Mouse (Mus musculus): ENCODE data around the gene Hip1.

The Hip1 gene

DNA sequence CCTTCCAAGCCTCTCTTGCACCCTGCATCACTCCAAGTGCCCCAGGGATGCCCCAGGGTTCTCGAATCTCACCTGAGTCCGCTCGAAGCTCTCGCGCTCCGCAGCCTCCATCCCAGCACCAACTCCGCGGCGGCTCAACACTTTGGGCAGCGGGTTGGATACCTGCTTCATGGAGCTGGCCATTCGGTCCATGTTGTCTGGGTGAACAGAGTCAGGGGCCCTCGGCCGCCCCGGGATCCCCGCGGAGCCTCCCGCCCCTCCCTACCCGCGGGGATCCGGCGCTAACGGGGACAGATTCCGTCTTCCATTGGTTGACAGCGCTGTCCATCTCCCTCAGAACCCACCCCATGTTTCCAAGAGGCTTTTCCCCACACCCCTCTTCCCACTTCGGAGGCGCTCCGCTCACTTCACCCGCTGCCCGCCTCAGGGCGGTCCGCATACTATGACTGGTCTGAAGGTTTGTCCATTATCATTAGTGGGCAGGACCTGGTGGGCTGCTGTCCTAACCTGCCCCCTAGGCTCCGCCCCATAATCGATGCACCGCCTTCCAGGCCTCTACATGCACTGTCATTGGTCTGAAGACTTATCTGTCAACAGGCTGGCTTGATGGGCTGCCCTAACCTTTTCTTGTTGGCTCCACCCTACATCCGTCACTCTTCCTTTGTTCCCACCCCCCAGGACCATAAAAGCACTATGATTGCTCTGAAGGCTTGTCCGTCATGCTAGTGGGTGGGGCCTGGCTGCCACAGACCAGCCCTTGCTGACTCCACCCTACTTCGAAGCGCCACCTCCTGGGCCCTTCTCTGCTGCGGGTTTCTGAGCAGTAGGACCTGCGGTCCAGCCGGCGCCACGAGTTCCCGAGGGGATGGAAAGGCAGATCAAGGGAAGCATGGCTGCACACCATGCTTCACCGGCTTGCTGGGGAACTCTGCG is at the start of gene Hip1:
TSS of gene Hip1 (minus strand) at position 256 of the 933 bp plus-strand sequence.
- peak; percentile 100 for DNase-seq

DNA sequence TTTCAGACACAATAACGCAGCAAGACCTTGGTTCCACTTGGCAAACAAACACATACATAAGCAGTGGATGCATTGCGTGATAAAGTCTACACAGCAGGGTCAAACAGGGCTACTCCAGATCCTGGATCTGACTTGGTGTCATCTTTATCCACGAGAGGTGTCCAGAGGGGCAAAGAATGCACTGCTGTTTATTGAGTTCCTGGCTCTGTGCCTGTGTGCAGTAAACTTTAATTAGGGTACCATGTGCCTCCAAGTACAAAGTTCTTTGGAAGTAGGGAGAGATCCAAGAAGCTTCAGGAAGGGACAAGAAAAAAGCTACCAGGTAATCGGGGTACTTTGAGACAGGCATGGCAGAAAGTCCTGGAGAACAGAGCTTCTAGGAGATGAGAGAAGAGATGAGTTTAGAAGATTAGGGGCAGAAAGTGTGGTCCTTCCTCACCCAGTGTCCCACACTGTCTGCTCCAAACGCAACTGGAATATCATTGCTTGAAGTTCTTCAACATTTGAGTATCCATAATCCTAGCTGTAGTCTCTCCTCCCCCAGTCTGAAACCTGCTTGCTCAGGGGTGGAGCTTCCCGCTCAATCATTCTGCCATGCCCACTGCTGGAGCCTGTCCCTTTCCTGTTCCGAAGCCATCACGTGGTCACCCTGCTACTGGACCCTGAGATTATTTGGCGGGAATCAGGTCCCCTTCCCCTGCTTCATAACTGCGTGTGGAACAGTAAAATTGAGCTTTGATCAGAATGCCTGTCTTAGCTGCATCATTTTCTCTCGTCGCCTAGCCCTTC is 45.3 kb upstream of the Hip1 start:
- no peak for DNase-seq

DNA sequence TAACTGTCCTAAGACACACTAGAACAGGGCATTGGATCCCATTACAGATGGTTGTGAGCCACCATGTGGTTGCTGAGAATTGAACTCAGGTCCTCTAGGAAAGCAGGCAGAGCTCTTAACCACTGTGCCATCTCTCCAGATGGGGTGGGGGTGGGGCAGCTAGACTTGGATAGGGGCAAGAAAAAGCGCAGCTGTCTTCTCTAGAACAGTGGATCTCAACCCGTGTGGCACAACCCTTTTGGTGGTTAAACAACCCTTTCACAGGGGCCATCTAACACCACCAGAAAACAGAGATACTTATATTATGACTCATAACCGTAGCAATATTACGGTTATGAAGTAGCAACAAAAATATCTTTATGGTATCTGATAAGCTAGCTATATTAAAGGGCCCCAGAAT is 42.8 kb upstream of the Hip1 start:
- no peak for DNase-seq

DNA sequence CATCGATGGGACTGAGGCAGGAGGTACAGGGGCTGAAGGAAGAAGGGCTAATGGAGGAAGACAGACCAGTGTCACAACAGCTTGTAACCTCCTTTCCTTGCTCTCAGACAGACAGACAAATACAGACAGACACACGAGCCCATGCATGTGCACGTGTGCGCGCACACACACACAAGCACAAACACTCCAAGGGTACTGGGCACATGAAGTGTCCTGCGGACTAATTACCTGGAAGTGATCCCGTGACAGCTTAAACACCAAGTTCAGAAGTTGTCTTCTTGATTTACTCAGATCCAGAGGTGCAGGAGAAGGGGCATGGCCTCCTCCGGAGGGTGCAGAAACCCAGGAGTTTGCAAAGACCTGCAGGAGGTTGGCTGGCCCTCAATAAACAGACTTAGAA is 40.8 kb upstream of the Hip1 start:
- no peak for DNase-seq

DNA sequence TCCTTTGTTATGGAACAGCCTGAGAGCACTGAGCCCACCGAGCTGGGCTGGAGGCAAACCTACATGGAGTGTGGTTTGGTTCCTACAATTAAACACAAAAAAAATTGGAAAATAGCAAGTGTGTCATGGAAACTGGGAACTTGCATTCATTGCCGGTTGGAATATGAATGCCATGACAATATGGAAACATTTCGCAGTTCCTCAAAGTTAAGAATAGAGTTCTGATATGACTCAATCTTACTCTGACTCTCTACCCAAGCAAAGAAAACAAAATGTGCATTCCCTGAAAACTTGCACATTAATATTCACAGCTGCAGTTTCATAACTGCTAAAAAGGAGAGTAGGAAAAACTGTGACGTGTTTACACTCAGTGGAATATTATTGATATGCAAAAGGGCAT is 37.4 kb upstream of the Hip1 start:
- DNase-seq: no peak

DNA sequence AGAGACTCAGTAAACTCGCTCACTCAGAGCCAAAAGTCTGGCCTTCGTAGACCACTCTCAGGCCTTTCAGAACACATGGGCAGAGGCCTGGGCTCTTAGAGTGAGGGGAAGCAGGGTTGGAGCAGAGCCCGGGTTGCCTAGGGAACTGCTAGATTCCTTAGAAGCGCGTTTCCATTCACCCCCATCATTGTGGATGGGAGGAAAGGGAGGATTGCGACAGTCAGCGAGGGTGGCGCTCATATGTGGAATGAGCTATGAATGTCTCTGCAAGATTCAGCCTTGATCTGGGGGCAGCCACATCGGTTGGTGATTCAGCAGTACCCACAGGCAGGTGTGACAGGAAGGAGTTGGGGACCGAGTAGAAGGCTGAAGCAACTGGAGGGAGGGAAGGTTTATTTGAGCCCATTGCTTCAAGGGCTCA is 34.4 kb upstream of the Hip1 start:
- DNase-seq: no peak

DNA sequence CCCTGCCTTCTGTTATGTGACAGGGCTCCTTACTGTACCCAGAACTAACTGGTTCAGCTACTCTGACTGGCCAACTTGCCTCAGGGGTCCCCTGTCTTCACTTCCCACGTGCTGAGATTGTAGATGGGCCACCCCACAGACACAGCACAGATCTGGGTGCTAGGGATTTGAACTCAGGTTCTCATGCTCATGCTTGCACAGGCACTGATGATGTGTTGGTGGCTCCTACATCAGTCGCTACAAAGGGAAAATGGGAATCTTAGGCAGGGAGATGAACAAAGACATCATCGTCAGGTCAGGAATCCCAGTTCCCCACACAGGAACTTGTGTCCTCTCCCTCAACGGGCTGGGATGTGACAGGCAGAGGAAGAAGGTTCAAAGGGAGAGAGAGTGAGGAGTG is 31.1 kb upstream of the Hip1 start:
- no peak for DNase-seq

DNA sequence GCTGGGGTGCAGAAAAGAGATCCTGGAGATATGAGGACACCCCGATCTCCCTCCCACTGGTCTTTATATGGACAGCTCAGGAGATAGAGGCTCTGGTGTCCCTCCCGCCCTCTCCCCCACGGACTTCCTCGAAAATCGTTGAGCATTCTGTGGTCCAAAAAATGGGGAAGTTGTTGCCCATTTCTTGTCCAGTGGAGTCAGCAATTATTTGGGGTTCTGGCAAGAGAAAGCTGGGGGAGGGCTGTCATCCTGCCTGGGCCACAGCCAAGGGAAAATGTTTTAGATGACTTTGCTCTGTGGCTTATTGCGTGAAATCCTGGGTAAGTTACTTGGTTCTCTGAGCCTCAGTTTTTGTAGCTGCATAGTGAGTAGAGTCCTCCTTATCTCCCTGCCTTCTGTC is 28.1 kb upstream of the Hip1 start, which contains the start of gene Ccl24:
TSS of gene Ccl24 (minus strand) at position 44 of the 400 bp plus-strand sequence.
- DNase-seq: no peak

DNA sequence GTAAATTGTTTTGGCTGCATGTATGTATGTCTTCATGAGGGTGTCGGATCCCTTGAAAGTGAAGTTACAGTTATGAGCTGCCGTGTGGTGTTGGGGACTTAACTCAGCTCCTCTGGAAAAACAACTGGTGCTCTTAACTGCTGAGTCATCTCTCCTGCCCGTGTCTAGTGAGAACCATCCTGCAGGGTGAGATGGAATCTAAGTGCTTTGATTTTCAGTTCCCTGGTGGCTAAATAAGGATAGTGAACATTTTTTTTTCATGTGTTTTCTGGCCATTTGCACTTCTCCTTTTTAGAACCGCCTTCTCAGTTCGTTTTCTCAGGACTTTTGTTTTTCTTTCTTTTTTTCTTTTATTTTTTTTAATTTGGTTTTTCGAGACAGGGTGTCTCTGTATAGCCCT is 23.8 kb upstream of the Hip1 start:
- no peak for DNase-seq

DNA sequence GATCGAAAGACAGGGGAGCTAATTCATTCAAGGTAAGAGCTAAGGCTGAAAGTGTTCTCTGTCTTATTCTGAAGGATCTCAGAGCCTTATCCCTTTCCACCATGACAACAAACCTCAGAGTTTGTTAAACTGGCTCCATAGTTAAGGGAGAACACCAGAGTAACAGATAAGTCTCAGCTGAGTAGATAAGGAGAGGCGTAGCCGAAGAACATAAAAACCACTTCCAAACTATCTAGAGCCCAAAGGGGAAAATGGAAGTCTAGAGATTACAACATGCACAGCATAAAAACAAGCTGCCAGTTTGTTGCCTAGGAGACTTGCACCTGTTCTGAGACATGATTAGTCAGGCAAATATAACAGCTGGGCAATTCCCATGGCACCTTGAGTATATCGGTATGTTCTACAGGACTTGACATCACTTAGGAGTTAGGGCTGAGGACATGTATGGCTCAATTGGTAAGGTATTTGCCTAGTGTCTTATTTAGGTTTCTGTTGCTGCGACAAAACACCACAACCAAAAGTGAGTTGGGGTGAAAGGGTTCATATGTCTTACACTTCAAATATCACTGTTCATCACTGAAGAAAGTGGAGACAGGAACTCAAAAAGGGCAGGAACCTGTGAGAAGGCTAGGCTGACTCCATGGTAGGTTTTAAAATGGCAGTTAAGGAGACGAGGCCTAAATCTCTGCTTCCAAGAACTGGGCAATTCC is 22.8 kb upstream of the Hip1 start:
- no peak for DNase-seq

DNA sequence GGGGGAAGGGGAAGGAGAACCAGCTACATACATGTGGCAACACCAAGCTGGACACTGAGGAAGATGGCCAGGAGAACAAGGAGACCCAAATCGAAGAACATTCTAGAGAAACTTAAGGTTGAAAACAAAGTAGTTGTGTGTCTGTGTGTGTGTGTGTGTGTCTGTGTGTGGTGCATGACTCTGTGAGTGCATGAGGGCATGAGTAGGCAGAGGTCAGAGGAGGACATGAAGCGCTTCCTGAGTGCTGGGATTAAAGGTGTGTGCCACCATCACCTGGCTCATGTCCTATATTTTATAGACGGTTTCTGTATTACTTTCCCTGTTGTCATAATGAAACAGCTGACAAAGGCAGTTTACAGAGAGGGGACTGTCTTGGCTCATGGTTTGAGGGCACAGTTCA is 18.5 kb upstream of the Hip1 start, which contains the start of gene Ccl26:
TSS of gene Ccl26 (minus strand) at position 101 of the 400 bp plus-strand sequence.
- DNase-seq: no peak

DNA sequence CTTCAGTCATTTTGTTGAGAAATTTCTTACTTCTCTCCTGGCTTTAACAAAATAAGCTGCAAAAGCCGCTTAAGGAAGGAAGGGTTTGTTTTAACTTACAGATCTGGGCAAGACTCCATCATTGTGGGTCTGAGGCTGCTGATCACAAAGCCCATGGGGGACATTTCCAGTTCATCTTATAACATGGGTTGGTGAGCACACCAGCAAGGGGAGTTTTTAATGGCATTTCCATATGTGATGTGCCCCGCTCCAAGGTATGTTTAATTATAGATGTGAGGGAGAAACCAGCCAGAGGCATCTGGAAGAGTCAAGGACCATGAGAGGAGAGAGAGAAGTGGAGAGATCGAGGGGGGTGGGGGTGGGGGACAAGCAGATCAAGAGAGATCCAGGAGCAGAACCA is 12.8 kb upstream of the Hip1 start:
- DNase-seq: no peak

DNA sequence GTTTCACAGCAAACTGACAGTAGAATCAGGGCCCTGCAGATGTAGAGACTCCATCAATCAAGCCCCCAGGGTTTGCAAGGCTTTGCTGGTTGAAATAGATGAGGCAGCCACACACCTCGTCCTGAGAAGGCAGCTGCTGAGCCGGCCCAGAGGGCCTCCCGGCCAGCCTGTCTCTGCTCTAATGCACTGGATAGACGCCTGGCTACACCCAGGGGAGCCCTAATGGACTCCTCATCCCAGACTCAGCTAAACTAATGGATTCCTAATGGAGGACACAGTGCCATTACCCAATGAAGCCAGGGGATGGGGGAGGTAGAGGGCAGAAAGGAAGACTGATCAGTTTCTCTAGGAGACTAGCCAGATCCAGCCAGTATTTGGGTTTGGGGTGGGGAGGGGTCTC is 12.1 kb upstream of the Hip1 start:
- DNase-seq: no peak

DNA sequence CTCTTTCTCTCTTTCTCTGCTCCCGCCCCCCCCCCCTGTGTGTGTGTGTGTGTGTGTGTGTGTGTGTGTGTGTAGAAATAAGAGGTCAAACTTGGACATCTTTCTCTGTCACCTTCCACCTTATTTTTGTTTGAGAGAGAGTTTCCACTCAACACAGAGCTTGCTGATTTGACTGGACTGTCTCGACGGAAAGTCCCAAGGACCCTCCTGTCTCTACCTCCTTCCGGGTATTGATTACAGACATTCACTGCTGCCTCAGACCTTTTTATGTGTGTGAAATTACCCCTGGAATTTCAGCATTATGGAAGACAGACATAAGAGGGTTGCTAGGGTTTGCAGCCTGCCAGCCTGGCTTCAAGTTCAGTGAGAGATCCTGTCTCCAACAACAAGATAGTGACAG is 11.3 kb upstream of the Hip1 start:
- DNase-seq: no peak

DNA sequence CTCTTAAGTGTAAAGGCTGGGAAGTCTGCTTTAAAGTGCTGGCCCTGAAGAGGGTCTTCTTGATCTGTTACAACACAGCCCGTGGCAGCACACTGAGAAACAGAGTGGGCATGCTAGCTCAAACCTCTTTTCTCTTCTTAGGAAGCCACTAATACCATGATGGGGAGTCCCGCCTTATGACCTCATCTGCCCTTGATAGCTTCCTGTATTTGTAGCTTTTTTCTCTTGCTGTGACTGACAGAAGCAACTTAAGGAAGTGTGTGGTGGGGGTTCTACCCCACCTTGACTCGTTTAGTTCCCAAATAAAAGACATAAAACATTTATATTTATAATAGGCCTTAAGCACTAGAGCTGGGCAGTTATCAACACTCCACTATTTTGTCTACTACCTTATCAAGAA is 6.7 kb upstream of the Hip1 start:
- DNase-seq: no peak

DNA sequence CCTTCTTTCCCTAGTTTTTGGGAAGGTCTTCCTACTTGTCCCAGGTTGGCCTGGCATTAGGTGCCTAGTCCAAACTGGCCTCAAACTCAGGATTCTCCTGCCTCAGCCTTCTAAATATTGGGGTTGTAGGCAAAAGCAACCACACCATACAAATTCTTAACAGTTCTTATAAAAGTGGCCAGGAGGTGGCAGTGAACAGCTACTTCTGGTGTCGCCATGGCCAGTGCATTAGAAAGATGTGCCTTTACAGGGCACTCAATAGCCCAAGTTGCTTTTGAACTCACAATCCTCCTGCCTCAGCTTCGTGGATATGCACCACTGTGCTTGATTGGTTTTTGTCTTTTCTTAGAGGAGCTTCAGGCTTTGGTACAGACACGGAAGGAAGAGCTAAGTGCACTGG is 6.0 kb upstream of the Hip1 start:
- DNase-seq: no peak

DNA sequence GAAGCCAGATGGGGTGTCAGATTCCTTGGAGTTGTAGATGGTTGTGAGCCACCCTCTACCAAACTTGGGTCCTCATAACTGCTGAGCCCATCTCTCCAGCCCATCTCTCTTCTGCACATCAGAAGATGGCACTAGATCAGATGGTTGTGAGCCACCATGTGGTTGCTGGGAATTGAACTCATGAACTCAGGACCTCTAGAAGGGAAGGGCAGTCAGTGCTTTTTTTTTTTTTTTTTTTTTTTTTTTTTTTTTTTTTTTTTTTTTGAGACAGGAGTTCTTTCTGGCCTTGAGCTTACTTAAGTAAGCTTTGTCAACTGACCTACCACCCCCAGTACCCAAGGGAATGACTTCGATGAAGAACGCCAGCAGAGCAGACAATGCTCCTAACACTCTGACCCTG is 3.1 kb upstream of the Hip1 start:
- no peak for DNase-seq

DNA sequence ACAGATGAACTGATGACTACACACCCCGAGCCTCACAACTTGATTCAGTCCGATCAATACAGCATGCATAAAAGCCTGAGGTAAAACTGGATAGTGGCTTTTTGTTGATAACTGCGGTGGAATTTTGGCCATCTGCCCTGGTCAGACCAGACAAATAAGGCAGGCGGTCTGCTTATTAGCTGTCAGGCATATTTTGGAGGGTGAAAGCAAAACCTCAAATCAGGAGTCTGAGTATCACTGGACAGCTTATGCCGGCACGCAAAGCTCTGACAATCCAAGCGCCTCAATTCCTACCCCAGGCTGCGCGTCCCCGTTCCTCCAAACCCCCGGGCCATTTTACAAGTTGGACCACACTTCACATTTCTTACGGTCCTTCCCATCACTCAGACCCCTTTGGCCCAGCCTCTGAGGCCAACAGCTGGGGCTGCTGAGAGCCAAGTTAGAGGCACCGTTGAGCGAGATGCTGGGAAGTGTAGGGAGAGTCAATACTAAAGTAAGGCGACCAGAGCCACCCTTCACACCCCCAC is 825 bp downstream of the Hip1 start:
- DNase-seq: peak; percentile 58

DNA sequence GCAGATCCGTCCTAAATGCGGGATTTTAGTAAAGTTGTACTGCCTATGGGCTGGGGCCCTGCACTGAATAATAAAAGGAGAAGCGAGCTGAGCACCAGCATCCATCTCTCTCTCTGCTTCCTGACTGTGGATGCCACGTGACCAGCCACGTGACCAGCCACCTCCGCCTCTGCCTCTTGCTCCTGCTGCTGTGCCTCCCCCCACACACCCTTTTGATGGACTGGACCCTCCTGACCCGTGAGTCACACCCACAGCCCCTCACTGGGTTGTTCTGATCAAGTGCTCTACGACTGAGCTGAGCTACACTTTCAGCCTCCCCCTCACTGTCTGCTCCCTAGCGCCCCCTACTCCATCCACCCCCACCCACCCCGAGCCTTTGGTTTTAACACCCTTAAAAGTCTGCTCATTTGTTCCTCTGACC is 7.1 kb downstream of the Hip1 start:
- DNase-seq: no peak

DNA sequence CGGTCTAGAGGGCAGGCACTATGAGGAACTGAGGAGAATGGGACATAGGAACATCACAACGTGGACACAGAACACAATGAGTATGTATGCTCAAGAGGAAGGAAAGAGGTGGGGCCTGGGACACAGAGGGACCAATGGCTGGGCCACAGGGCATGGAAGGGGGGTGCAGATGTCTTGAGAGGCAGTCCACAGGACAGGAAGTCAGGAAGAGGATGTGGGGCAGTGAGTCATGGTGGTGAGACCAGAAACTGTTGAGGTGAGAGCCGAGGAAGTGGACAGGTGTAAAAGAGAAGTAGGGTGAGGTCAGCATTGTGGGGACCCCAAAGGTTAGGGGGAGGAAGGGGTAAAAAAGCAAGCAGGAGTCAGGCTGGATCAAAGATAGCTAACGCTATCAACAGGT is 7.6 kb downstream of the Hip1 start:
- DNase-seq: no peak

DNA sequence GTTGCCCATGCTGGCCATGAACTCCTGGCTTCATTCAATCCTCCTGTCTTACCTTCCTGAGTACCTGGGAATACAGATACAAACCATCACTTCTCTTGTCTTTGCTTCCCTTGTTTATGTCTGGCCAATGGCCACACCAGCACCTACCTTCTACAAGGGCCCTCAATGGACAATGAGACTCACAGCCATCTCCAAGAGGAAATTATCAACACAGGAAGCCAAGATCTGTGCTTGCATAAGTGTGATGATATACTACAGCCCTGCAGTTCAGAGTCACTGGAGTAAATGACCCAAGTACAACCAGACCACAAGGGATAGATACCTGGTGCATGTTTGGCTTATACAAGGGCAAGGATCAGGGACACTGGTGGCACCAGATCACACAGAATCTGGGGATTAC is 9.1 kb downstream of the Hip1 start:
- no peak for DNase-seq

DNA sequence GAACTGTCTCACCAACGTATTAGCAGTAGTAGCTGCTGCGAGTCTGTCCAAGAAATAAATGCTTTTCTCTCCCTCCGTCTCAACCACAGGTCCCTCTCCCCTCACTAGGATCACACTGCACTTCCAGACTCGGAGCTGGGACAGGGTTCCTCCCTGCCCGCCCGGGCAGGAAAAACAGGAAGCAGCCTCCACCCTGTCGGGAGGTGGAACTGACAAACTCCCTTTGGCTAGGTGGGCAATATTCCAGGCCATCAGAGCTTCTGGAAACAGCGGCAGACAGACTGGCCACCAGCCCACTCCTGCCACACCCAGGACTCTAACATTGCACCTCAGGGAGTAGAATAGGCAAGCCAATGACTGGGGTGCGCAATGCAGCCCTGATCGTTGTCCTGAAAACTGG is 11.5 kb downstream of the Hip1 start:
- DNase-seq: no peak

DNA sequence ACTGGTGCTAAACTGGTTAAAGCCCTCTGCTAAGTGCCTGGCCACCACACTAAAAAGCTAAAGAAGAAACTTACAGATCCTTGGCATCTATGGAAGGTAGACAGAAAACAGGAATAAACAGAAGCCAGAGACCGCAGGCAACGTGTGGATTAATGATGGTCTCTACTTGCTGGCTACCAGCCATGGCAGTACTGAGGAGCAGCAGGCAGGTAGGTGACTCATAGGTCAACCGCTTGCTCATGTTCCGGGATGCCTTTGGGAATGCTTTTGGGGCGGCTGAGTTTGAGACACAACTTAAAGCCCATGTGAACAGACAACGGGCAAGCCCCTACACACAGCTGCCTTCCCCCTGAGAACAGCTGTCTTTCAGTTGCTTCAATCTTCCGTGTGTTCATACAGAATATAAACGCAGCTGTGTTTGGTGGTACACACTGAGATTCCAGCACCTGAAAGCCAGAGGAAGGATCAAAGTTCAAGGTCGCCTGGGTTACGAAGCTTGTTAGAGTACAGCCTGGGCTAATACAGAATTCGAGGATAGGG is 13.5 kb downstream of the Hip1 start:
- no peak for DNase-seq
